Mouse (Mus musculus) CH12.LX (cell line): Measurements from ENCODE around the gene Wdr62. TPM values are rescaled to one million over a fixed set of nuclear protein-coding genes. Genes with fewer than 3 reads are reported as not detected.

Experiments used
- DNase-seq: peaks from one replicate; pipeline ENCODE4 v3.0.0-alpha.2; 2013; ENCODE audit errors: extremely low read depth
- H3K27ac ChIP-seq: 2 replicates; pipeline ENCODE4 v1.5.1; 2012; ENCODE audit warnings: low read depth, mild to moderate bottlenecking, control low read depth, moderate library complexity; ENCODE audit not compliant: insufficient read depth
- H3K27me3 ChIP-seq: replicated peaks from 2 replicates; pipeline ENCODE3; 2012; ENCODE audit warnings: inconsistent platforms
- H3K36me3 ChIP-seq, 2 experiments: replicated peaks in 1 of 2; 2 replicates each; pipeline versions ENCODE3 to v1.6.1; 2012; ENCODE audit warnings: inconsistent platforms in 1 of 2, low read length in 1 of 2, mild to moderate bottlenecking in 1 of 2, mixed read lengths in 1 of 2, moderate library complexity in 1 of 2; ENCODE audit not compliant: control insufficient read depth in 1 of 2, insufficient read depth in 1 of 2
- H3K4me1 ChIP-seq, 2 experiments: 2 replicates each; pipeline ENCODE4 v1.6.1; 2012; ENCODE audit warnings: inconsistent platforms in 1 of 2, moderate library complexity in 1 of 2; ENCODE audit not compliant: insufficient read depth in 2 of 2, control insufficient read depth in 1 of 2
- H3K4me2 ChIP-seq: 2 replicates; pipeline ENCODE4 v1.6.1; 2012; ENCODE audit warnings: low read depth, mild to moderate bottlenecking, control low read depth; ENCODE audit not compliant: poor library complexity, insufficient read depth, severe bottlenecking
- H3K4me3 ChIP-seq, 3 experiments: fragments of 150-350 bp in 1 of 3; sonication (generic) in 1 of 3; replicated peaks in 1 of 3; 2 replicates each; pipeline versions ENCODE3 to v1.5.1; 2011 to 2012; ENCODE audit warnings: low read depth in 2 of 3, low read length in 2 of 3, mild to moderate bottlenecking in 2 of 3, moderate library complexity in 2 of 3, control low read depth in 1 of 3, improper control_type of control experiment in 1 of 3, inconsistent platforms in 1 of 3, mixed read lengths in 1 of 3; ENCODE audit not compliant: poor library complexity in 1 of 3
- H3K79me2 ChIP-seq: replicated peaks from 2 replicates; pipeline ENCODE4 v1.6.1; 2012; ENCODE audit warnings: mild to moderate bottlenecking, moderate library complexity; ENCODE audit not compliant: control insufficient read depth, poor library complexity, insufficient read depth, severe bottlenecking; ENCODE audit errors: extremely low read depth
- H3K9ac ChIP-seq: 2 replicates; pipeline ENCODE4 v1.6.1; 2012; ENCODE audit warnings: low read depth, mild to moderate bottlenecking, control low read depth, moderate library complexity; ENCODE audit not compliant: insufficient read depth
- H3K9me3 ChIP-seq: replicated peaks from 2 replicates; pipeline ENCODE3; 2012; ENCODE audit warnings: low read length, inconsistent platforms, mixed read lengths
- BHLHE40 ChIP-seq: IDR thresholded peaks from 2 replicates; pipeline ENCODE4 v1.6.1; 2011; ENCODE audit warnings: mild to moderate bottlenecking, low read depth, low read length, improper control_type of control experiment
- ELF1 ChIP-seq: IDR thresholded peaks from 2 replicates; pipeline ENCODE4 v1.6.1; 2014; ENCODE audit warnings: low read depth, mild to moderate bottlenecking, inconsistent platforms, low read length, improper control_type of control experiment
- ETS1 ChIP-seq: conservative IDR thresholded peaks from 2 replicates; pipeline ENCODE4 v1.6.1; 2012; ENCODE audit warnings: low read depth, mild to moderate bottlenecking, inconsistent platforms, low read length, improper control_type of control experiment, moderate library complexity
- GABPA ChIP-seq: IDR thresholded peaks from 2 replicates; pipeline ENCODE4 v1.6.1; 2012; ENCODE audit warnings: low read depth, low read length, improper control_type of control experiment, inconsistent platforms; ENCODE audit not compliant: insufficient replicate concordance
- HCFC1 ChIP-seq: IDR thresholded peaks from 2 replicates; pipeline ENCODE4 v1.6.1; 2012; ENCODE audit warnings: low read depth, mild to moderate bottlenecking, inconsistent platforms, low read length, improper control_type of control experiment
- IRF4 ChIP-seq: IDR thresholded peaks from 2 replicates; pipeline ENCODE4 v1.6.1; 2014; ENCODE audit warnings: low read depth, mild to moderate bottlenecking, inconsistent platforms, low read length, improper control_type of control experiment
- JUND ChIP-seq: conservative IDR thresholded peaks from 2 replicates; pipeline ENCODE4 v1.6.1; 2011; ENCODE audit warnings: low read depth, low read length, improper control_type of control experiment
- MAX ChIP-seq: IDR thresholded peaks from 2 replicates; pipeline ENCODE4 v1.6.1; 2011; ENCODE audit warnings: low read length, improper control_type of control experiment
- MEF2A ChIP-seq: IDR thresholded peaks from 2 replicates; pipeline ENCODE4 v1.6.1; 2014; ENCODE audit warnings: low read depth, mild to moderate bottlenecking, inconsistent platforms, low read length, improper control_type of control experiment, borderline replicate concordance
- MXI1 ChIP-seq: IDR thresholded peaks from 2 replicates; pipeline ENCODE4 v1.6.1; 2011; ENCODE audit warnings: mild to moderate bottlenecking, low read depth, low read length, improper control_type of control experiment
- NELFE ChIP-seq: IDR thresholded peaks from 2 replicates; pipeline ENCODE4 v1.6.1; 2011; ENCODE audit warnings: low read depth, low read length, improper control_type of control experiment
- NRF1 ChIP-seq: IDR thresholded peaks from 2 replicates; pipeline ENCODE4 v1.6.1; 2014; ENCODE audit warnings: low read depth, mild to moderate bottlenecking, inconsistent platforms, low read length, improper control_type of control experiment, moderate library complexity
- PAX5 ChIP-seq: IDR thresholded peaks from 2 replicates; pipeline ENCODE4 v1.6.1; 2012; ENCODE audit warnings: low read length, inconsistent platforms, mixed read lengths
- POLR2A ChIP-seq: IDR thresholded peaks from 2 replicates; pipeline ENCODE4 v1.6.1; 2011; ENCODE audit warnings: low read depth, mild to moderate bottlenecking, improper control_type of control experiment, low read length
- POLR2AphosphoS2 ChIP-seq: IDR thresholded peaks from 2 replicates; pipeline ENCODE4 v1.6.1; 2011; ENCODE audit warnings: low read depth, low read length, improper control_type of control experiment
- RAD21 ChIP-seq: IDR thresholded peaks from 2 replicates; pipeline ENCODE4 v1.6.1; 2011; ENCODE audit warnings: low read depth, mild to moderate bottlenecking, low read length, improper control_type of control experiment, moderate library complexity
- SIN3A ChIP-seq: IDR thresholded peaks from 2 replicates; pipeline ENCODE4 v1.6.1; 2012; ENCODE audit warnings: low read length, improper control_type of control experiment, inconsistent platforms
- SMC3 ChIP-seq: IDR thresholded peaks from 2 replicates; pipeline ENCODE4 v1.6.1; 2011; ENCODE audit warnings: low read depth, low read length, improper control_type of control experiment
- TCF12 ChIP-seq: IDR thresholded peaks from 2 replicates; pipeline ENCODE4 v1.6.1; 2014; ENCODE audit warnings: low read depth, mild to moderate bottlenecking, inconsistent platforms, low read length, improper control_type of control experiment
- UBTF ChIP-seq: IDR thresholded peaks from 2 replicates; pipeline ENCODE4 v1.6.1; 2012; ENCODE audit warnings: low read depth, mild to moderate bottlenecking, inconsistent platforms, low read length, improper control_type of control experiment, moderate library complexity
- ZC3H11A ChIP-seq: IDR thresholded peaks from 2 replicates; pipeline ENCODE4 v1.6.1; 2012; ENCODE audit warnings: low read depth, mild to moderate bottlenecking, inconsistent platforms, low read length, improper control_type of control experiment
- ZKSCAN1 ChIP-seq: IDR thresholded peaks from 2 replicates; pipeline ENCODE4 v1.6.1; 2012; ENCODE audit warnings: low read depth, inconsistent platforms, low read length, improper control_type of control experiment, borderline replicate concordance
- dilution Hi-C: fragments of 300-500 bp; cut with MboI; formaldehyde crosslinking; loops from 2 replicates; pipeline ENCODE4 v1.14.3; 2020; ENCODE audit warnings: low sequenced_read_pairs; ENCODE audit not compliant: extremely low pct_unique_long_range_greater_than_20kb, extremely low pct_ligation_motif_present
- in situ Hi-C: fragments of 300-500 bp; cut with MboI; formaldehyde crosslinking; loops from 3 replicates; pipeline ENCODE4 v1.14.3; 2019; ENCODE audit warnings: low sequenced_read_pairs, low pct_ligation_motif_present, low pct_unique_long_range_greater_than_20kb, mixed read lengths
- polyA plus RNA-seq: library from polyadenylated mRNA; unstranded; fragments of >175 nt; gene quantifications from 2 replicates; pipeline ENCODE4 v1.2.1, GENCODE M21; 2012; ENCODE audit warnings: low read depth; ENCODE audit not compliant: insufficient read length
- total RNA-seq, 2 experiments: library from RNA; depleted of rRNA; stranded (reverse); fragments of 300-350 nt in 1 of 2; fragments of >200 nt in 1 of 2; gene quantifications; 2 replicates each; pipeline ENCODE4 v1.2.3; 2012 to 2014

Wdr62 gene
- total and polyA plus RNA-seq, 3 experiments, result 2.3 to 19.7 (median 5.3) TPM

DNA sequence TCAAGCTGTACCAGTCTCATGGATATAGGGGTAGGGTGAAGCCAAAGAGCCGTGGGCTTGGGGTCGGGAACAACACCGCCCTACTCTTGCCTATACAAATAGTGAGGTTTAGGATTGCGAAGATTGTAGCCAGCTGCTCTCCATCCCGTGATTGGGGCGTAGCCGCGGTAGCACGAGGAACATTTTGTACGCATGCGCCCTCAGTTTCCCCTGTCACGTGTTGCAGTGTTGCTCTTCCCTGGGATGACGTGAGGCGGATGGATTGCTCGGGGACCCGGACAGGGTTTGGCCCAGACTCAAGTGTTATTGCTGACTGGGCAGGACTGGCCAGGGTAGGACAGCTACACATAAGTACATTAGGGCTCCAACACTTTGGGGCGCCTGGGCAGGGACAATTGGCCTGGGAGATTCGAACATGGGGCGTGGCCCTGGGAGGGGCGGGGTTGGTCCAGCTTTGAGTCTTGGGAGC, 485 bp upstream of the Wdr62 start (continued):
- peak; percentile 82; the same call in 1 of the 2 replicates for TF ChIP-seq SIN3A

DNA sequence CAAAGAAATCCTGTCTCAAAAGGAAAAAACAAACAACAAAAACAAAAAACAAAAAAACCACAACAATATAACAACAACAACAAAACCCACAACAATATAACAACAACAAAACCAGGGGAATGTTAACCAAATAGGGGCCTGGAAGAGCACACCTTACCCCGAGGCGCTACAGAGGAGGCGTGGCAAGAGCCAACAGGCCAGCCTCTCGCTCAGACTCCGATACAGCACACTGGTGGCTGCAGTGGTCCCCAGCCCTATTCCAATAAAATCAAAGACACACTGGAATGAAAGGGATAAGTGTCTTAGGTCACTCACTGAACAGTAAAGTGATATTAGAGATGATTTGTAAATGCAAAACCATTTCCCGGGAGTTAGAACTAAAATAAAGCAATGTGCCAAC, 683 bp downstream of the Wdr62 start:
- peaks cover 5 to 35% of the 10 kb centered on the region in 2 experiments for H3K4me1 ChIP-seq
- in situ Hi-C loops (no loop called here), dilution Hi-C loops (no loop called here)
- H3K79me2 ChIP-seq, result peaks cover 5% of the 10 kb centered on the region; the same call in 1 of the 2 replicates
- TF ChIP-seq ZKSCAN1 (no peak), MAX (peak; percentile 23; the same call in 1 of the 2 replicates), TCF12 (no peak)
- H3K27ac ChIP-seq, result no peak overlapping the region
- H3K9ac ChIP-seq, result peak overlapping the region; percentile 67; the same call in 1 of the 2 replicates
- H3K36me3 ChIP-seq, result peaks cover 0 to 20% of the 10 kb centered on the region in 2 experiments
- H3K27me3 ChIP-seq, result no peaks in the 10 kb centered on the region
- peak overlapping the region; percentile 61 to 98 (median 76) for H3K4me3 ChIP-seq
- no peaks in the 10 kb centered on the region for H3K9me3 ChIP-seq
- H3K4me2 ChIP-seq, result peak overlapping the region; percentile 83
- no peak for DNase-seq

DNA sequence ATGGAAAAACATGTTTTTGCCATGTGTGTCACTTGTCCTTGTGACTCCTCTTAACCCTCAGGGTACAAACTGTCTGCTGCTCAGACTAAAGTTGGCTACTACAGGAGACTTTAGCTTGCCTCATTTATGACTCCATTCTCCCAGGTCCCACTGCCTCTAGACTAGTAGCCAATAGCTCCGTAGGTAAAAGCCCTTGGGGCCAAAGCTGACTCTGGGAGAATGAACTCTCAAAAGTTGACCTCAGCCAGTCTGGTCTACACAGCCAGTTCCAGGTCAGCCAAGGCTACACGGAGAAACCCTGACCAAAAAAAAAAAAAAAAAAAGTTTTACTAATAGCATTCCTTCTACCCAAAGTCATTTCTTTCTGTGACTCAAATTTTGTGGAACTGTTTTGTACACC, 1.3 kb downstream of the Wdr62 start:
- no peak for TF ChIP-seq MXI1
- TF ChIP-seq ELF1, result no peak
- no peak for TF ChIP-seq JUND
- TF ChIP-seq RAD21, result no peak
- no peak for DNase-seq
- H3K79me2 ChIP-seq, result peaks cover 5% of the 10 kb centered on the region; the same call in 1 of the 2 replicates
- peak overlapping the region in 2 of 3 experiments; percentile 61 to 76 for H3K4me3 ChIP-seq
- in situ Hi-C loops (no loop called here), dilution Hi-C loops (no loop called here)
- no peaks in the 10 kb centered on the region for H3K9me3 ChIP-seq
- peak overlapping the region; percentile 67; the same call in 1 of the 2 replicates for H3K9ac ChIP-seq
- H3K36me3 ChIP-seq, result peaks cover 0 to 24% of the 10 kb centered on the region in 2 experiments
- H3K4me2 ChIP-seq, result peak overlapping the region; percentile 83
- no peak overlapping the region for H3K27ac ChIP-seq
- H3K27me3 ChIP-seq, result no peaks in the 10 kb centered on the region
- peaks cover 5 to 38% of the 10 kb centered on the region in 2 experiments for H3K4me1 ChIP-seq

DNA sequence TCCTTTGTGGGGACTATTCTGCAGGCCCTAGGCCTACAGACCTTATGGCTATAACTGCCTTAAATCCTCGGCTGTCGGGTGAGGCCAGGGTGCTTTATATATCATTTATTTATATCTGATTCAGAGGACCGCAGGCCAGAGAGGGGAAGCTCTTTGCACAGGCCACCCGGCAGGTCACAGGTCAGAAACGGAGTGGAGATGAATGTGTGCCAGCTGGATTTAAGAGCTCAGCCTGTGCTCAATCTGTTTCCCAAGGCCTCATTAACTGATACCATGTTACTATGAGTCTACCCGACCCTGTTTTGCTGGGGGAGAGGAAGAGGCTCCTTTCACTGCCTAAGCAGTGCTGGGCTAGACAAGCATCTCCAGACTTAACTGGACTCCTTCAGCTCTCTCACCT, 5.8 kb downstream of the Wdr62 start:
- H3K36me3 ChIP-seq, result peaks cover 29 to 67% of the 10 kb centered on the region in 2 experiments

More for the DNA sequence above, 5.8 kb downstream of the Wdr62 start:
- dilution Hi-C loops, result no loop called here
- DNase-seq, result no peak
- H3K4me2 ChIP-seq, result no peak overlapping the region
- TF ChIP-seq UBTF (no peak), SIN3A (no peak), RAD21 (no peak), ETS1 (no peak), JUND (no peak), MXI1 (no peak), IRF4 (no peak), GABPA (no peak), MAX (no peak), SMC3 (no peak), POLR2A (no peak), ZC3H11A (no peak), HCFC1 (no peak), PAX5 (no peak), POLR2AphosphoS2 (no peak), BHLHE40 (no peak), NELFE (no peak), MEF2A (no peak), NRF1 (no peak)
- TF ChIP-seq, all 38 proteins: peak for 0
- Histone ChIP-seq H3K9me3 (no peaks in the 10 kb centered on the region), H3K4me1 (peaks cover 0 to 29% of the 10 kb centered on the region in 2 experiments; a peak in 2 of 4 replicates), H3K27ac (no peak overlapping the region), H3K27me3 (no peaks in the 10 kb centered on the region), H3K79me2 (peaks cover 5% of the 10 kb centered on the region; the same call in 1 of the 2 replicates), H3K4me3 (no peak overlapping the region), H3K9ac (no peak overlapping the region)
- in situ Hi-C loops, result no loop called here
